Mouse (Mus musculus): ENCODE data around the gene Ddias.

The Ddias gene

GRCm38 (mm10) chr7:92848246-92848645 lies 25.8 kb downstream of the Ddias start:
- no peak for DNase-seq

GRCm38 (mm10) chr7:92842254-92842653 lies 31.8 kb downstream of the Ddias start:
- DNase-seq, result no peak

- no peak for DNase-seq
Observed at GRCm38 (mm10) chr7:92837907-92838306, 36.1 kb downstream of the Ddias start.

GRCm38 (mm10) chr7:92837226-92837625 lies 36.8 kb downstream of the Ddias start:
- no peak for DNase-seq

- no peak for DNase-seq
Observed at GRCm38 (mm10) chr7:92836447-92836846, 37.6 kb downstream of the Ddias start.

- DNase-seq, result no peak
Observed at GRCm38 (mm10) chr7:92834391-92834790, 39.7 kb downstream of the Ddias start.

- DNase-seq, result no peak
Observed at GRCm38 (mm10) chr7:92832395-92832794, 41.7 kb downstream of the Ddias start.

GRCm38 (mm10) chr7:92827981-92828380 lies 46.1 kb downstream of the Ddias start:
- DNase-seq, result peak; percentile 36

GRCm38 (mm10) chr7:92826248-92826647 lies 47.8 kb downstream of the Ddias start:
- no peak for DNase-seq

- DNase-seq, result no peak
Observed at GRCm38 (mm10) chr7:92822409-92823101, 51.5 kb downstream of the Ddias start.

- DNase-seq, result no peak
Observed at GRCm38 (mm10) chr7:92821871-92822270, 52.2 kb downstream of the Ddias start.

GRCm38 (mm10) chr7:92820941-92821465 lies 53.0 kb downstream of the Ddias start:
- DNase-seq, result no peak

- no peak for DNase-seq
Observed at GRCm38 (mm10) chr7:92820410-92820809, 53.6 kb downstream of the Ddias start.

GRCm38 (mm10) chr7:92819656-92820055 lies 54.4 kb downstream of the Ddias start:
- no peak for DNase-seq

GRCm38 (mm10) chr7:92817886-92818285 lies 56.2 kb downstream of the Ddias start:
- DNase-seq, result no peak

GRCm38 (mm10) chr7:92817242-92817641 lies 56.8 kb downstream of the Ddias start:
- DNase-seq, result no peak

- DNase-seq, result no peak
Observed at GRCm38 (mm10) chr7:92811667-92812279, 62.3 kb downstream of the Ddias start.
